Mouse (Mus musculus): ENCODE measurements at regions not wholly inside any gene's neighbourhood (a gene's known extent, or its start where the extent isn't known, plus 50 kb on each side); places are given as distances from the start of the nearest gene placed in this dataset.

GRCm38 (mm10) chr2:9487381-9487914 lies 393.6 kb upstream of the 4930412O13Rik start:
- Histone ChIP-seq H3K4me1 (ENCODE audit: control insufficient read depth, insufficient read depth) (no peaks in the 10 kb centered on the region), H3K9me3 (replicated peaks; ENCODE audit: control insufficient read depth, low read length) (no peaks in the 10 kb centered on the region), H3K27ac (ENCODE audit: low read depth) (no peak overlapping the region), H3K36me3 (replicated peaks; ENCODE audit: control insufficient read depth, insufficient read depth, low read length) (no peaks in the 10 kb centered on the region), H3K9ac (replicated peaks; ENCODE audit: low read depth, low read length) (no peak overlapping the region), H3K27me3 (ENCODE audit: control insufficient read depth, insufficient read depth, low read length) (no peaks in the 10 kb centered on the region), H3K4me2 (ENCODE audit: low read depth, low read length) (no peak overlapping the region), H3K4me3 (ENCODE audit: low read depth, low read length) (no peak overlapping the region)
- TF ChIP-seq CTCF (IDR thresholded peaks at IDR 0.05; ENCODE audit: low read depth) (no peak), EP300 (IDR thresholded peaks at IDR 0.05; ENCODE audit: low read depth) (no peak)
- no peak for ATAC-seq (ENCODE audit: insufficient read depth, low read depth)
- 79% methylated on average over 7 of the region's 7 CpGs for WGBS
- DNase-seq (ENCODE audit: low spot score) = no peak

- no peak for DNase-seq (ENCODE audit: low spot score)
- no peak for TF ChIP-seq CTCF (IDR thresholded peaks at IDR 0.05; ENCODE audit: low read depth)
- TF ChIP-seq EP300 (IDR thresholded peaks at IDR 0.05; ENCODE audit: low read depth) = no peak
- H3K9ac ChIP-seq (replicated peaks; ENCODE audit: low read depth, low read length) = no peak overlapping the region
- no peaks in the 10 kb centered on the region for H3K4me1 ChIP-seq (ENCODE audit: control insufficient read depth, insufficient read depth)
- no peak overlapping the region for H3K27ac ChIP-seq (ENCODE audit: low read depth)
- no peak overlapping the region for H3K4me2 ChIP-seq (ENCODE audit: low read depth, low read length)
- WGBS = 48% methylated on average over 6 of the region's 6 CpGs
- no peaks in the 10 kb centered on the region for H3K36me3 ChIP-seq (replicated peaks; ENCODE audit: control insufficient read depth, insufficient read depth, low read length)
- no peaks in the 10 kb centered on the region for H3K27me3 ChIP-seq (ENCODE audit: control insufficient read depth, insufficient read depth, low read length)
- no peak overlapping the region for H3K4me3 ChIP-seq (ENCODE audit: low read depth, low read length)
- ATAC-seq (ENCODE audit: insufficient read depth, low read depth) = no peak
- H3K9me3 ChIP-seq (replicated peaks; ENCODE audit: control insufficient read depth, low read length) = no peaks in the 10 kb centered on the region
Observed at GRCm38 (mm10) chr2:9493606-9494145, 387.4 kb upstream of the 4930412O13Rik start.

- TF ChIP-seq CTCF (IDR thresholded peaks at IDR 0.05; ENCODE audit: low read depth) = no peak
- TF ChIP-seq EP300 (IDR thresholded peaks at IDR 0.05; ENCODE audit: low read depth) = no peak
- H3K9ac ChIP-seq (replicated peaks; ENCODE audit: low read depth, low read length) = no peak overlapping the region
- no peaks in the 10 kb centered on the region for H3K36me3 ChIP-seq (replicated peaks; ENCODE audit: control insufficient read depth, insufficient read depth, low read length)
- H3K4me2 ChIP-seq (ENCODE audit: low read depth, low read length) = no peak overlapping the region
- H3K4me3 ChIP-seq (ENCODE audit: low read depth, low read length) = no peak overlapping the region
- H3K27ac ChIP-seq (ENCODE audit: low read depth) = no peak overlapping the region
- no peak for ATAC-seq (ENCODE audit: insufficient read depth, low read depth)
- no peaks in the 10 kb centered on the region for H3K27me3 ChIP-seq (ENCODE audit: control insufficient read depth, insufficient read depth, low read length)
- no peaks in the 10 kb centered on the region for H3K9me3 ChIP-seq (replicated peaks; ENCODE audit: control insufficient read depth, low read length)
- H3K4me1 ChIP-seq (ENCODE audit: control insufficient read depth, insufficient read depth) = no peaks in the 10 kb centered on the region
- WGBS = 67% methylated on average over 1 of the region's 1 CpGs
- DNase-seq (ENCODE audit: low spot score) = no peak
Observed at GRCm38 (mm10) chr2:9520045-9520444, 361.0 kb upstream of the 4930412O13Rik start.

- H3K4me1 ChIP-seq (ENCODE audit: control insufficient read depth, insufficient read depth) = no peaks in the 10 kb centered on the region
- H3K27me3 ChIP-seq (ENCODE audit: control insufficient read depth, insufficient read depth, low read length) = no peaks in the 10 kb centered on the region
- DNase-seq (ENCODE audit: low spot score) (no peak), ATAC-seq (ENCODE audit: insufficient read depth, low read depth) (no peak)
- no peak overlapping the region for H3K4me2 ChIP-seq (ENCODE audit: low read depth, low read length)
- no peak for TF ChIP-seq EP300 (IDR thresholded peaks at IDR 0.05; ENCODE audit: low read depth)
- no peak for TF ChIP-seq CTCF (IDR thresholded peaks at IDR 0.05; ENCODE audit: low read depth)
- no peaks in the 10 kb centered on the region for H3K36me3 ChIP-seq (replicated peaks; ENCODE audit: control insufficient read depth, insufficient read depth, low read length)
- H3K4me3 ChIP-seq (ENCODE audit: low read depth, low read length) = no peak overlapping the region
- WGBS = 75% methylated on average over 3 of the region's 3 CpGs
- no peaks in the 10 kb centered on the region for H3K9me3 ChIP-seq (replicated peaks; ENCODE audit: control insufficient read depth, low read length)
- H3K9ac ChIP-seq (replicated peaks; ENCODE audit: low read depth, low read length) = no peak overlapping the region
- H3K27ac ChIP-seq (ENCODE audit: low read depth) = no peak overlapping the region
Observed at GRCm38 (mm10) chr2:9525910-9526309, 355.1 kb upstream of the 4930412O13Rik start.

- no peak for ATAC-seq (ENCODE audit: insufficient read depth, low read depth)
Observed at GRCm38 (mm10) chr2:9535141-9535658, 345.9 kb upstream of the 4930412O13Rik start.

More at GRCm38 (mm10) chr2:9535141-9535658, 345.9 kb upstream of the 4930412O13Rik start:
- Histone ChIP-seq H3K27me3 (ENCODE audit: control insufficient read depth, insufficient read depth, low read length) (no peaks in the 10 kb centered on the region), H3K9me3 (replicated peaks; ENCODE audit: control insufficient read depth, low read length) (no peaks in the 10 kb centered on the region), H3K27ac (ENCODE audit: low read depth) (no peak overlapping the region), H3K9ac (replicated peaks; ENCODE audit: low read depth, low read length) (no peak overlapping the region), H3K4me2 (ENCODE audit: low read depth, low read length) (no peak overlapping the region), H3K4me1 (ENCODE audit: control insufficient read depth, insufficient read depth) (no peaks in the 10 kb centered on the region), H3K4me3 (ENCODE audit: low read depth, low read length) (no peak overlapping the region), H3K36me3 (replicated peaks; ENCODE audit: control insufficient read depth, insufficient read depth, low read length) (no peaks in the 10 kb centered on the region)
- TF ChIP-seq EP300 (IDR thresholded peaks at IDR 0.05; ENCODE audit: low read depth) = no peak
- no peak for TF ChIP-seq CTCF (IDR thresholded peaks at IDR 0.05; ENCODE audit: low read depth)
- DNase-seq (ENCODE audit: low spot score) = no peak
- 81% methylated on average over 2 of the region's 2 CpGs for WGBS
